Mouse (Mus musculus) limb, embryonic 14.5 days (tissue): ENCODE data around the gene Znrf1. TPM values are rescaled to one million over a fixed set of nuclear protein-coding genes. Genes with fewer than 3 reads are reported as not detected.

Experiments used
- ATAC-seq: fragments of 200-750 bp; cut with Nextera tagmentation; 2 replicates; pipeline ENCODE4 v1.8.0; 2017; ENCODE audit warnings: low read depth, moderate number of reproducible peaks, moderate TSS enrichment; ENCODE audit not compliant: low FRiP score
- DNase-seq: peaks from one replicate; pipeline ENCODE4 v3.0.0-alpha.2; 2015; ENCODE audit warnings: low spot score
- H3K27ac ChIP-seq: fragments of 300-500 bp; sonication (generic); replicated peaks from 2 replicates; pipeline ENCODE4 v1.5.1; 2014; ENCODE audit warnings: low read depth, mild to moderate bottlenecking, low read length, moderate library complexity, mixed read lengths
- H3K27me3 ChIP-seq: fragments of 300-500 bp; sonication (generic); 2 replicates; pipeline ENCODE4 v1.6.1; 2014; ENCODE audit warnings: low read length, mixed read lengths; ENCODE audit not compliant: control insufficient read depth, insufficient read depth
- H3K36me3 ChIP-seq: fragments of 300-500 bp; sonication (generic); 2 replicates; pipeline ENCODE4 v1.6.1; 2014; ENCODE audit warnings: mild to moderate bottlenecking, low read length, moderate library complexity, mixed read lengths; ENCODE audit not compliant: control insufficient read depth, insufficient read depth
- H3K4me1 ChIP-seq: fragments of 300-500 bp; sonication (generic); 2 replicates; pipeline ENCODE4 v1.6.1; 2014; ENCODE audit warnings: antibody characterized with exemption, low read length, mixed read lengths; ENCODE audit not compliant: control insufficient read depth, insufficient read depth
- H3K4me2 ChIP-seq: fragments of 300-500 bp; sonication (generic); replicated peaks from 2 replicates; pipeline ENCODE4 v1.6.1; 2014; ENCODE audit warnings: low read depth, mild to moderate bottlenecking, low read length, moderate library complexity; ENCODE audit not compliant: severe bottlenecking
- H3K4me3 ChIP-seq: fragments of 300-500 bp; sonication (generic); replicated peaks from 2 replicates; pipeline ENCODE4 v1.5.1; 2014; ENCODE audit warnings: low read length
- H3K9ac ChIP-seq: fragments of 300-500 bp; sonication (generic); 2 replicates; pipeline ENCODE4 v1.6.1; 2014; ENCODE audit warnings: mild to moderate bottlenecking, low read depth, low read length, moderate library complexity; ENCODE audit not compliant: severe bottlenecking
- H3K9me3 ChIP-seq: fragments of 300-500 bp; sonication (generic); 2 replicates; pipeline ENCODE4 v1.6.1; 2016; ENCODE audit warnings: low read length; ENCODE audit not compliant: control insufficient read depth
- POLR2A ChIP-seq: fragments of 200-500 bp; IDR thresholded peaks from 2 replicates; pipeline ENCODE4 v1.8.0; 2012; ENCODE audit warnings: inconsistent platforms, mild to moderate bottlenecking, moderate library complexity, borderline replicate concordance; ENCODE audit not compliant: insufficient read depth, insufficient read length; ENCODE audit errors: extremely low read depth
- WGBS: fragments of 180-500 bp; shearing (Covaris S2); extraction: QIAGEN DNeasy Blood & Tissue Kit; methylation state at CpG from one replicate; pipeline ENCODE4 v1.1.7; 2014; 5-methylcytosine and 5-hydroxymethylcytosine counted together
- polyA plus RNA-seq, 2 experiments: library from polyadenylated mRNA; depleted of rRNA in 1 of 2; stranded (reverse) in 1 of 2; unstranded in 1 of 2; fragments of >200 nt; fragmentation: Nextera tagmentation in 1 of 2; extraction: Ambion mirVana in 1 of 2; gene quantifications; 2 replicates each; pipeline versions ENCODE4 v1.2.1 to v1.2.3; 2012 to 2014

The Znrf1 gene
- polyA plus RNA-seq, 2 experiments: 42.4 to 133 TPM

DNA sequence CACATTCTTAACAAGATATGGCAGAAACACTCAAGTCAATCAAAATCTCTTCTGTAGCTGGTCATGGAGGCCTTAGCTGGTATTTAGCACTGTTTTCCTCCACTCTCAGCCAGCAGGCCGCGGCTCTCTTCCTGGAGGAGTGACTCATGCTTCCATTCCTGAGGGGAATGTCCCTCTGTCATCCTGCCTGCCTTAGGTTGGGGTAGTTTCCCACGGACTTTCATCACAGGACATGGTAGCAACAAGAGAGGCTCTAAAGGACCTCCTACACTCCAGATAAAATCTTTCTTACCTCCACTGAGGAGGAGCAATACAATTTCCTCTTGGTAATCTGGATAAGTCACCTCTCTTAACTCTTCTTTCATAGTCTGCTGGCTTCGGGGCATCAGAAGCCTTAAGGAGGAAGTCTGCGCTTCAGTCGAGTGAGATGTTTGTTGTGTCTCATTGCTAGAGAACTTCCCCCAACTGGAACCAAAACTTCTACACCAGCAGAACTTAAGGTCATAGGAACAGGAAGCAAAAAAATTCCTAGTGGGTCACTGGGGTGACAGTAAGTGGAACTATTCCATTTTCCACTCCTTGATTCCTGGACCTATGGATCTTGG lies 123.0 kb downstream of the Znrf1 start:
- H3K4me3 ChIP-seq: no peak overlapping the region
- no peak overlapping the region for H3K9ac ChIP-seq
- WGBS: 84% methylated on average over 6 of the region's 6 CpGs
- ATAC-seq: no peak
- H3K27me3 ChIP-seq: no peaks in the 10 kb centered on the region
- no peak for TF ChIP-seq POLR2A
- no peaks in the 10 kb centered on the region for H3K9me3 ChIP-seq
- H3K4me1 ChIP-seq: no peaks in the 10 kb centered on the region
- no peak overlapping the region for H3K4me2 ChIP-seq
- H3K36me3 ChIP-seq: peaks cover 23% of the 10 kb centered on the region
- DNase-seq: no peak
- no peak overlapping the region for H3K27ac ChIP-seq

DNA sequence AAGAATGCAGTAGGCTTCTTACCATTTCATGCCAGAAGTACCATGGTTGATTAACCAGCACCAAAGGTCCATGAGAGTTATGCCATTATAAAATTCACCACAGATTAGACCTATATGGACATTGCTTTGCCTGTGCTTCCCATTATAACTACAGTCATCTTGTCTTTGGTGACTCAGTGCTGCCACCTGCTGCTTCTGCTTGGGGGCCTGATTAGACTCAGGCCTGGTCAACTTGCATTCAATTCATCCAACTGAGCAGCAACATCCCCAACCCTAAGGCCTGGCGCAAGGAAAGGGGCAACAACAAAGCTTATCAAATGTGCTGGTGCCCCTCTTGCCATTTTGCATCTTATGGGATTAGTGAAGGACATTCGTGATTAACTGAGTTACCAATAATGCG lies 126.6 kb downstream of the Znrf1 start:
- Histone ChIP-seq H3K27ac (no peak overlapping the region), H3K4me1 (no peaks in the 10 kb centered on the region), H3K9ac (no peak overlapping the region), H3K4me3 (no peak overlapping the region), H3K36me3 (peaks cover 32% of the 10 kb centered on the region), H3K4me2 (no peak overlapping the region), H3K27me3 (no peaks in the 10 kb centered on the region), H3K9me3 (no peaks in the 10 kb centered on the region)
- TF ChIP-seq POLR2A: no peak
- ATAC-seq (no peak), DNase-seq (peak; percentile 21)
- 91% methylated on average over 3 of the region's 3 CpGs for WGBS

DNA sequence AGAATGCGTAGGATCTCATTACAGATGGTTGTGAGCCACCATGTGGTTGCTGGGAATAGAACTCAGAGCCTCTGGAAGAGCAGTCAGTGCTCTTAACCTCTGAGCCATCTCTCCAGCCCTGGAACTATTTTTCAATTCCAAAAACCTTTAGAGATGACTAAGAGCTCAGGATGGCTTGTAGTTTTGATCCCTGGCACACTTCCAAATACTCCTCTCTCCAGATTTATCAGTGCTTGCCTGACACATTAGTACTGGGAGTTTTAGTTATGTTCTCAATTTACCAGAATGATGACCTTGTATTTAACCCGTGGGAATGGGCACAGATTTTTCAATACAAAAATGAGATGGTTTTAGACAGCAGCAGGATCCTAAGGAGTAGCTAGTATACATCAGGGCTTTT lies 130.9 kb downstream of the Znrf1 start:
- ATAC-seq (no peak), DNase-seq (no peak)
- H3K4me1 ChIP-seq: no peaks in the 10 kb centered on the region
- no peak for TF ChIP-seq POLR2A
- peaks cover 46% of the 10 kb centered on the region for H3K36me3 ChIP-seq
- H3K4me3 ChIP-seq: no peak overlapping the region
- H3K9ac ChIP-seq: no peak overlapping the region
- no peak overlapping the region for H3K27ac ChIP-seq
- no peak overlapping the region for H3K4me2 ChIP-seq
- whole genome bisulfite sequencing: 92% methylated on average over 2 of the region's 2 CpGs
- H3K9me3 ChIP-seq: no peaks in the 10 kb centered on the region
- H3K27me3 ChIP-seq: no peaks in the 10 kb centered on the region

Other genes starting within 250 kb of the Znrf1 start
- 27.6 and 28.3 TPM in 2 replicates for gene Rfwd3, start 235.9 kb upstream of the Znrf1 start, polyA plus RNA-seq (2012; rRNA removed)
- gene Rfwd3, start 235.9 kb upstream of the Znrf1 start, polyA plus RNA-seq (2014; fragmentation: Nextera tagmentation; extraction: Ambion mirVana): 39.7 and 44.3 TPM in 2 replicates
- 0.46 and 0.59 TPM in 2 replicates for gene Mlkl, start 197.9 kb upstream of the Znrf1 start, polyA plus RNA-seq (2012; rRNA removed)
- gene Mlkl, start 197.9 kb upstream of the Znrf1 start, polyA plus RNA-seq (2014; fragmentation: Nextera tagmentation; extraction: Ambion mirVana): 1.0 and 1.4 TPM in 2 replicates
- gene Fa2h, start 142.3 kb upstream of the Znrf1 start, polyA plus RNA-seq (2012; rRNA removed): 0.06 TPM in 1 of 2 replicates, not detected in the other
- gene Fa2h, start 142.3 kb upstream of the Znrf1 start, polyA plus RNA-seq (2014; fragmentation: Nextera tagmentation; extraction: Ambion mirVana): not detected in 2 replicates
- gene Wdr59, start 14.0 kb upstream of the Znrf1 start, polyA plus RNA-seq (2012; rRNA removed): 11.5 and 13.3 TPM in 2 replicates
- gene Wdr59, start 14.0 kb upstream of the Znrf1 start, polyA plus RNA-seq (2014; fragmentation: Nextera tagmentation; extraction: Ambion mirVana): 6.0 and 6.1 TPM in 2 replicates
- 0.77 and 1.1 TPM in 2 replicates for gene Ldhd, start 94.3 kb downstream of the Znrf1 start, polyA plus RNA-seq (2012; rRNA removed)
- gene Ldhd, start 94.3 kb downstream of the Znrf1 start, polyA plus RNA-seq (2014; fragmentation: Nextera tagmentation; extraction: Ambion mirVana): 0.35 and 0.74 TPM in 2 replicates
- gene Zfp1, start 107.3 kb downstream of the Znrf1 start, polyA plus RNA-seq (2012; rRNA removed): 18.3 and 20.8 TPM in 2 replicates
- gene Zfp1, start 107.3 kb downstream of the Znrf1 start, polyA plus RNA-seq (2014; fragmentation: Nextera tagmentation; extraction: Ambion mirVana): 20.7 and 24.7 TPM in 2 replicates
- gene Ctrb1, start 154.9 kb downstream of the Znrf1 start, polyA plus RNA-seq (2012; rRNA removed): 0.10 and 0.91 TPM in 2 replicates
- gene Ctrb1, start 154.9 kb downstream of the Znrf1 start, polyA plus RNA-seq (2014; fragmentation: Nextera tagmentation; extraction: Ambion mirVana): not detected in 2 replicates
- gene Bcar1, start 207.7 kb downstream of the Znrf1 start, polyA plus RNA-seq (2012; rRNA removed): 55.5 and 79.4 TPM in 2 replicates
- gene Bcar1, start 207.7 kb downstream of the Znrf1 start, polyA plus RNA-seq (2014; fragmentation: Nextera tagmentation; extraction: Ambion mirVana): 40.7 and 45.4 TPM in 2 replicates